Mouse (Mus musculus) midbrain, postnatal 0 days (tissue): ENCODE measurements around the gene Klc1. TPM values are rescaled to one million over a fixed set of nuclear protein-coding genes. Genes with fewer than 3 reads are reported as not detected.

Experiments used
- ATAC-seq: fragments of 200-750 bp; cut with Nextera tagmentation; 2 replicates; pipeline ENCODE4 v1.8.0; 2017; ENCODE audit warnings: moderate number of reproducible peaks, mild to moderate bottlenecking, moderate TSS enrichment, moderate library complexity; ENCODE audit not compliant: low FRiP score
- DNase-seq: peaks from one replicate; pipeline ENCODE4 v3.0.0-alpha.2; 2015; ENCODE audit warnings: low spot score
- H3K27ac ChIP-seq: fragments of 300-500 bp; sonication (generic); 2 replicates; pipeline ENCODE4 v1.5.1; 2014; ENCODE audit warnings: low read depth, mild to moderate bottlenecking, low read length, mixed read lengths
- H3K27me3 ChIP-seq: fragments of 300-500 bp; sonication (generic); 2 replicates; pipeline ENCODE4 v1.6.1; 2014; ENCODE audit warnings: low read length, control low read depth, mixed read lengths; ENCODE audit not compliant: insufficient read depth
- H3K36me3 ChIP-seq: fragments of 300-500 bp; sonication (generic); 2 replicates; pipeline ENCODE4 v1.6.1; 2014; ENCODE audit warnings: low read length, control low read depth, mixed read lengths; ENCODE audit not compliant: insufficient read depth
- H3K4me1 ChIP-seq: fragments of 300-500 bp; sonication (generic); 2 replicates; pipeline ENCODE4 v1.6.1; 2014; ENCODE audit warnings: mild to moderate bottlenecking, control low read depth, antibody characterized with exemption, low read length, mixed read lengths; ENCODE audit not compliant: insufficient read depth
- H3K4me2 ChIP-seq: fragments of 300-500 bp; sonication (generic); 2 replicates; pipeline ENCODE4 v1.6.1; 2014; ENCODE audit warnings: low read depth, mild to moderate bottlenecking, low read length, mixed read lengths; ENCODE audit not compliant: poor library complexity, severe bottlenecking
- H3K4me3 ChIP-seq: fragments of 300-500 bp; sonication (generic); 2 replicates; pipeline ENCODE4 v1.5.1; 2014; ENCODE audit warnings: low read depth, mild to moderate bottlenecking, low read length, moderate library complexity
- H3K9ac ChIP-seq: fragments of 300-500 bp; sonication (generic); replicated peaks from 2 replicates; pipeline ENCODE4 v1.6.1; 2014; ENCODE audit warnings: mild to moderate bottlenecking, low read length, moderate library complexity, mixed read lengths; ENCODE audit not compliant: poor library complexity, severe bottlenecking
- H3K9me3 ChIP-seq: fragments of 300-500 bp; sonication (generic); 2 replicates; pipeline ENCODE4 v1.6.1; 2016; ENCODE audit warnings: low read length, control low read depth
- CTCF ChIP-seq: IDR thresholded peaks from 2 replicates; pipeline ENCODE4 v1.5.1; 2016; ENCODE audit warnings: antibody characterized with exemption, mild to moderate bottlenecking
- WGBS: fragments of 180-500 bp; shearing (Covaris S2); extraction: QIAGEN DNeasy Blood & Tissue Kit; methylation state at CpG from one replicate; pipeline ENCODE4 v1.1.7; 2014; 5-methylcytosine and 5-hydroxymethylcytosine counted together
- polyA plus RNA-seq: library from polyadenylated mRNA; unstranded; fragments of >200 nt; fragmentation: Nextera tagmentation; extraction: Ambion mirVana; gene quantifications from 2 replicates; pipeline ENCODE4 v1.2.1, GENCODE M21; 2015
- total RNA-seq: library from RNA; depleted of rRNA; stranded (reverse); fragments of >200 nt; gene quantifications from 2 replicates; pipeline ENCODE4 v1.2.3, GENCODE M21; 2014

The Klc1 gene
- total and polyA plus RNA-seq, 2 experiments from 2014 or later: 509 to 653 TPM

GRCm38 (mm10) chr12:111785174-111785573 lies 26.5 kb downstream of the Klc1 start:
- Histone ChIP-seq H3K27ac (no peak overlapping the region), H3K27me3 (no peaks in the 10 kb centered on the region), H3K9me3 (no peaks in the 10 kb centered on the region), H3K9ac (no peak overlapping the region), H3K4me2 (no peak overlapping the region), H3K36me3 (peaks cover 80% of the 10 kb centered on the region), H3K4me1 (no peaks in the 10 kb centered on the region), H3K4me3 (no peak overlapping the region)
- ATAC-seq: no peak
- DNase-seq: no peak
- 86% methylated on average over 14 of the region's 15 CpGs for WGBS
- no peak for TF ChIP-seq CTCF

GRCm38 (mm10) chr12:111787015-111787414 lies 28.4 kb downstream of the Klc1 start:
- H3K27me3 ChIP-seq: no peaks in the 10 kb centered on the region
- ATAC-seq (no peak), DNase-seq (no peak)
- no peaks in the 10 kb centered on the region for H3K9me3 ChIP-seq
- peaks cover 72% of the 10 kb centered on the region for H3K36me3 ChIP-seq
- WGBS: 96% methylated on average over 6 of the region's 6 CpGs
- no peak overlapping the region for H3K27ac ChIP-seq
- no peak for TF ChIP-seq CTCF
- H3K9ac ChIP-seq: no peak overlapping the region
- no peaks in the 10 kb centered on the region for H3K4me1 ChIP-seq
- H3K4me3 ChIP-seq: no peak overlapping the region
- no peak overlapping the region for H3K4me2 ChIP-seq

GRCm38 (mm10) chr12:111790090-111790489 lies 31.4 kb downstream of the Klc1 start:
- H3K9me3 ChIP-seq: no peaks in the 10 kb centered on the region
- H3K27ac ChIP-seq: no peak overlapping the region
- H3K4me1 ChIP-seq: no peaks in the 10 kb centered on the region
- WGBS: 93% methylated on average over 5 of the region's 5 CpGs
- DNase-seq: no peak
- no peak for ATAC-seq
- H3K27me3 ChIP-seq: no peaks in the 10 kb centered on the region
- peaks cover 76% of the 10 kb centered on the region for H3K36me3 ChIP-seq
- no peak for TF ChIP-seq CTCF
- H3K4me2 ChIP-seq: no peak overlapping the region
- no peak overlapping the region for H3K9ac ChIP-seq
- no peak overlapping the region for H3K4me3 ChIP-seq

- no peak for ATAC-seq
- Histone ChIP-seq H3K27ac (no peak overlapping the region), H3K4me1 (no peaks in the 10 kb centered on the region), H3K4me3 (no peak overlapping the region), H3K9ac (no peak overlapping the region), H3K36me3 (peaks cover 77% of the 10 kb centered on the region), H3K4me2 (no peak overlapping the region), H3K27me3 (no peaks in the 10 kb centered on the region), H3K9me3 (no peaks in the 10 kb centered on the region)
- 93% methylated on average over 7 of the region's 7 CpGs for WGBS
- no peak for DNase-seq
- no peak for TF ChIP-seq CTCF
Observed at GRCm38 (mm10) chr12:111790631-111791030, 32.0 kb downstream of the Klc1 start.

GRCm38 (mm10) chr12:111791474-111792104 lies 32.9 kb downstream of the Klc1 start:
- ATAC-seq: no peak
- Histone ChIP-seq H3K9me3 (no peaks in the 10 kb centered on the region), H3K4me1 (no peaks in the 10 kb centered on the region), H3K27me3 (no peaks in the 10 kb centered on the region), H3K27ac (no peak overlapping the region), H3K4me2 (no peak overlapping the region), H3K4me3 (no peak overlapping the region), H3K36me3 (peaks cover 73% of the 10 kb centered on the region), H3K9ac (no peak overlapping the region)
- WGBS: 83% methylated on average over 13 of the region's 13 CpGs
- no peak for TF ChIP-seq CTCF
- DNase-seq: no peak

- no peak for DNase-seq
Observed at GRCm38 (mm10) chr12:111794102-111794501, 35.5 kb downstream of the Klc1 start.

More at GRCm38 (mm10) chr12:111794102-111794501, 35.5 kb downstream of the Klc1 start:
- H3K27ac ChIP-seq: no peak overlapping the region
- no peak for ATAC-seq
- TF ChIP-seq CTCF: no peak
- H3K9me3 ChIP-seq: no peaks in the 10 kb centered on the region
- WGBS: 84% methylated on average over 20 of the region's 22 CpGs
- no peak overlapping the region for H3K9ac ChIP-seq
- no peaks in the 10 kb centered on the region for H3K4me1 ChIP-seq
- peaks cover 52% of the 10 kb centered on the region for H3K36me3 ChIP-seq
- H3K27me3 ChIP-seq: no peaks in the 10 kb centered on the region
- no peak overlapping the region for H3K4me2 ChIP-seq
- H3K4me3 ChIP-seq: no peak overlapping the region
